ENCODE assay signal across 15 mouse cellular contexts in the genomic region with DNA sequence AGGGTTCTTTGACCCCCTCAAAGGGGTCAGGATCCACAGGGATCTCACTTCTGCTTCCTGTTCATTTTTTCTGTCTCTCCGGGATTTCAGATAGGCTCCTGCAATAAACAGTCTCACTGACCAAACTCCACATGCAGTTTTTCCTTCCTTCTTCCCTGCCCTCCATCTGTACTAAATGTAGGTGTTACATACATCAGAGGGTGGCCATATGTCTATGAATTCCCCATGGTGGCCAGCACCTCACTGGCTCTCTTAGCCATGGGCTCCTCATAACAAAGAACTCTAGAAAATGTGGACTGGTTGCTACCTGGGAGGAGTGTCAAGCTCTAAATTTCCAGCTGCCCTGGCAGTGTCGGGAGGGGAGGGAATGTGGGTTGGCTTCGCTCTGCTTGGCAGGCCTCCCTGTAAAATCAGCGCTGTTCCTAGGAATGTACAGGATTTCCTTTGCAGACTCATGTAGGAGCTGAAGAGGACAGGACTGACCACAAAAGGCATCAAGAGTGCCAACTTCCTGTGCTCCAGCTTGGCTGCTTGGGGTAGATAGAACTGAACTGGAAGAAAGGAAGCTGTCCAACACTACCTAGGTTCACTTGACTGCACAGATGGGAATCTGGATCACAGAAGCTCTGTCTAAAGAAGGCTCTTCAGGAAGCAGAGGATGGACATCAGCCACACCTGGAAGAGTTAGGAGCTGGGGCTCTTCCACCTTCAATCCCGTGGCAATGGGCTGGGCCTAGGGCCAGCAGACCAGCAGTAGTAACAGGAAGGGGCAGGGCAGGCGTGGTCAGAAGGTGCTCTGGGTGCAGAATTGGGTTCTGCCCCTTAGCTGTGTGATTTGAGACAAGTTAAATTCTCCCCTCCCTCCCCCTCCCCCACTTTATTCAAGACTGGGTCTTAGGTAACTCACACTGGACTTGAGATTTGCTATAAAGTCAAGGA. TPM values are rescaled to one million over a fixed set of nuclear protein-coding genes. Genes with fewer than 3 reads are reported as not detected.
DNase-seq lines count a peak whose midpoint lies in the region; ATAC-seq and TF ChIP-seq lines count a peak whose summit lies in the region.
"Had no signal": no experiment of that assay in that cellular context is flagged by ENCODE, and none has a peak within 500 bp of the region (broad histone marks: within the 10 kb centered on the region; RNA-seq: fewer than 3 reads in every experiment).

No protein-coding gene starts in this region.

- H3K4me1 ChIP-seq in heart, embryonic 16.5 days (ENCODE audit: control insufficient read depth, insufficient read depth, low read length): peaks cover 16% of the 10 kb centered on the region
- H3K4me1 ChIP-seq in heart, adult 2 months (ENCODE audit: control insufficient read depth, insufficient read depth, low read length): peaks cover 8% of the 10 kb centered on the region
- H3K4me1 ChIP-seq in lung, postnatal 0 days (ENCODE audit: insufficient read depth, low read depth, low read length): peaks cover 3% of the 10 kb centered on the region; the same call in 1 of the 2 replicates
- no peaks in the 10 kb centered on the region for H3K4me1 ChIP-seq in hindbrain, embryonic 14.5 days (replicated peaks; ENCODE audit: control insufficient read depth, insufficient read depth, low read length)
- H3K4me1 ChIP-seq: hindbrain, embryonic 15.5 days; limb, embryonic 12.5 days had no signal

- no peak for TF ChIP-seq EP300 in heart, adult 2 months (IDR thresholded peaks at IDR 0.05; ENCODE audit: insufficient read depth, low read depth, low read length)
- peak; percentile 76 for TF ChIP-seq EP300 in lung, postnatal 0 days (IDR thresholded peaks at IDR 0.05)

- no peaks in the 10 kb centered on the region for H3K36me3 ChIP-seq in heart, embryonic 16.5 days (ENCODE audit: control insufficient read depth, insufficient read depth)
- H3K36me3 ChIP-seq in heart, adult 2 months (ENCODE audit: control insufficient read depth, insufficient read depth, low read length): no peaks in the 10 kb centered on the region
- no peaks in the 10 kb centered on the region for H3K36me3 ChIP-seq in lung, postnatal 0 days (ENCODE audit: insufficient read depth, low read length)
- no peaks in the 10 kb centered on the region for H3K36me3 ChIP-seq in hindbrain, embryonic 14.5 days (replicated peaks; ENCODE audit: control insufficient read depth, insufficient read depth)
- H3K36me3 ChIP-seq: forebrain, embryonic 10.5 days; hindbrain, embryonic 15.5 days; limb, embryonic 12.5 days had no signal

- no peak for TF ChIP-seq CTCF in heart, adult 2 months (IDR thresholded peaks at IDR 0.05)
- no peak for TF ChIP-seq CTCF in lung, postnatal 0 days (IDR thresholded peaks at IDR 0.05)

- H3K9me3 ChIP-seq in heart, embryonic 16.5 days (replicated peaks; ENCODE audit: control insufficient read depth, low read length): no peaks in the 10 kb centered on the region
- no peaks in the 10 kb centered on the region for H3K9me3 ChIP-seq in lung, postnatal 0 days (ENCODE audit: low read length)
- H3K9me3 ChIP-seq in hindbrain, embryonic 14.5 days (ENCODE audit: control insufficient read depth, low read length): no peaks in the 10 kb centered on the region
- H3K9me3 ChIP-seq: forebrain, embryonic 10.5 days; hindbrain, embryonic 15.5 days; limb, embryonic 12.5 days had no signal

- no peak overlapping the region for H3K4me2 ChIP-seq in heart, embryonic 16.5 days (ENCODE audit: low read depth, low read length)
- H3K4me2 ChIP-seq in lung, postnatal 0 days (replicated peaks; ENCODE audit: low read depth, low read length): no peak overlapping the region
- H3K4me2 ChIP-seq in hindbrain, embryonic 14.5 days (replicated peaks): no peak overlapping the region
- H3K4me2 ChIP-seq: hindbrain, embryonic 15.5 days; limb, embryonic 12.5 days had no signal

- H3K4me3 ChIP-seq in heart, embryonic 16.5 days (ENCODE audit: low read length): no peak overlapping the region
- H3K4me3 ChIP-seq in heart, adult 2 months: no peak overlapping the region
- no peak overlapping the region for H3K4me3 ChIP-seq in lung, postnatal 0 days (ENCODE audit: low read depth, low read length)
- H3K4me3 ChIP-seq in hindbrain, embryonic 14.5 days (replicated peaks; ENCODE audit: low read length): no peak overlapping the region
- H3K4me3 ChIP-seq: forebrain, embryonic 10.5 days; hindbrain, embryonic 15.5 days; limb, embryonic 12.5 days had no signal

- no peak for TF ChIP-seq POLR2A in heart, adult 2 months (IDR thresholded peaks at IDR 0.05; ENCODE audit: insufficient read depth, low read depth, low read length)

- 48% methylated on average over 6 of the region's 6 CpGs for WGBS in heart, embryonic 16.5 days
- 30% methylated on average over 6 of the region's 6 CpGs for WGBS in heart, adult 2 months
- WGBS in lung, postnatal 0 days: 26% methylated on average over 6 of the region's 6 CpGs
- WGBS in hindbrain, embryonic 14.5 days: 81% methylated on average over 6 of the region's 6 CpGs

- peak overlapping the region; percentile 25 for H3K27ac ChIP-seq in heart, embryonic 16.5 days (ENCODE audit: low read length)
- no peak overlapping the region for H3K27ac ChIP-seq in heart, adult 2 months
- no peak overlapping the region for H3K27ac ChIP-seq in lung, postnatal 0 days (ENCODE audit: low read length)
- H3K27ac ChIP-seq in hindbrain, embryonic 14.5 days: no peak overlapping the region
- H3K27ac ChIP-seq: forebrain, embryonic 10.5 days; hindbrain, embryonic 15.5 days; limb, embryonic 12.5 days had no signal

- H3K27me3 ChIP-seq in heart, embryonic 16.5 days (ENCODE audit: control insufficient read depth, insufficient read depth, low read length): no peaks in the 10 kb centered on the region
- no peaks in the 10 kb centered on the region for H3K27me3 ChIP-seq in heart, adult 2 months (ENCODE audit: control insufficient read depth, insufficient read depth, low read length)
- no peaks in the 10 kb centered on the region for H3K27me3 ChIP-seq in lung, postnatal 0 days (replicated peaks; ENCODE audit: insufficient read depth, low read length)
- no peaks in the 10 kb centered on the region for H3K27me3 ChIP-seq in hindbrain, embryonic 14.5 days (ENCODE audit: control insufficient read depth, insufficient read depth, low read length)
- H3K27me3 ChIP-seq: hindbrain, embryonic 15.5 days; limb, embryonic 12.5 days had no signal

- ATAC-seq in heart, embryonic 16.5 days (replicated peaks; ENCODE audit: extremely low read depth, insufficient read depth, low FRiP score): peak; percentile 69
- peak; percentile 51 to 57 for ATAC-seq in hematopoietic stem cell, adult 5-6 weeks (replicated peaks in 1 of 2; ENCODE audit: insufficient read depth in 1 of 2, low FRiP score in 2 of 2, low TSS enrichment in 1 of 2, low read depth in 1 of 2, poor library complexity in 2 of 2, severe bottlenecking in 2 of 2)
- peak; percentile 84 for ATAC-seq in lung, postnatal 0 days
- no peak for ATAC-seq in hindbrain, embryonic 14.5 days (ENCODE audit: low FRiP score)

- DNase-seq in heart, adult 2 months: no peak
- DNase-seq in Muller cell, postnatal 12 days (ENCODE audit: inconsistent ontology term): peak; percentile 24
- DNase-seq in lung, postnatal 0 days (ENCODE audit: low spot score): peak; percentile 75
- DNase-seq in hindbrain, embryonic 14.5 days (ENCODE audit: low spot score): no peak
- DNase-seq in spleen, postnatal 10 days (ENCODE audit: low spot score in 2 of 2): no peak
- no peak for DNase-seq in adrenal gland, adult (ENCODE audit: inconsistent age in 2 of 2, low spot score in 1 of 2)
- DNase-seq: retina, postnatal 1 day had no signal

- no peak overlapping the region for H3K9ac ChIP-seq in heart, embryonic 16.5 days (ENCODE audit: low read length)
- H3K9ac ChIP-seq in heart, adult 2 months (ENCODE audit: low read depth, low read length): no peak overlapping the region
- no peak overlapping the region for H3K9ac ChIP-seq in lung, postnatal 0 days (replicated peaks; ENCODE audit: low read depth)
- no peak overlapping the region for H3K9ac ChIP-seq in hindbrain, embryonic 14.5 days
- H3K9ac ChIP-seq: hindbrain, embryonic 15.5 days; limb, embryonic 12.5 days had no signal

- no peaks in the 10 kb centered on the region for H3K79me2 ChIP-seq in heart, adult 2 months (replicated peaks; ENCODE audit: control insufficient read depth, insufficient read depth, low read length)

- intact Hi-C loops in heart, adult 2 months (cut with DNase I): no loop called here

RNA-seq across cellular contexts. Expression of a gene that starts 14.0 kb away (rescaled TPM):
- polyA plus RNA-seq in heart, embryonic 16.5 days (2015; fragmentation: Nextera tagmentation; extraction: Ambion mirVana): 0.72 TPM in 1 of 2 replicates, not detected in the other
- not detected for total RNA-seq in heart, adult 2 months (2021)
- 4.9 TPM in 1 of 2 replicates, not detected in the other for polyA plus RNA-seq in heart, adult 2 months (2012; rRNA removed)
- total RNA-seq in hematopoietic stem cell, adult 5-6 weeks (2017): not detected in 2 replicates
- 55.4 and 59.9 TPM in 2 replicates for polyA plus RNA-seq in lung, postnatal 0 days (2015; fragmentation: Nextera tagmentation; extraction: Ambion mirVana)
- not detected in 2 replicates for polyA plus RNA-seq in hindbrain, embryonic 14.5 days (2014; fragmentation: Nextera tagmentation; extraction: Ambion mirVana)
- total RNA-seq: gastrocnemius, postnatal 4 days had no signal
- polyA plus RNA-seq: forebrain, embryonic 10.5 days; hindbrain, embryonic 15.5 days; limb, embryonic 12.5 days; neural tube, embryonic 11.5 days; spleen, adult 2 months had no signal

RNA-seq across cellular contexts. Expression of a gene that starts 56.3 kb away (rescaled TPM):
- polyA plus RNA-seq in heart, embryonic 16.5 days (2015; fragmentation: Nextera tagmentation; extraction: Ambion mirVana): 7.8 and 8.3 TPM in 2 replicates
- 10 to 100 TPM; 11.4 to 11.8 TPM for total RNA-seq in heart, adult 2 months (2021)
- polyA plus RNA-seq in heart, adult 2 months (2012; rRNA removed): 4.0 and 6.0 TPM in 2 replicates
- total RNA-seq in hematopoietic stem cell, adult 5-6 weeks (2017): 5.9 and 12.1 TPM in 2 replicates
- polyA plus RNA-seq in lung, postnatal 0 days (2015; fragmentation: Nextera tagmentation; extraction: Ambion mirVana): 10.2 and 13.4 TPM in 2 replicates
- polyA plus RNA-seq in hindbrain, embryonic 14.5 days (2014; fragmentation: Nextera tagmentation; extraction: Ambion mirVana): 6.4 and 6.7 TPM in 2 replicates

Comparison
In these comparisons a context has a peak if more than half of its experiments do, and no peak if none do; other contexts are left out.
1. DNase-seq: peak in Muller cell, postnatal 12 days (single experiment) and lung, postnatal 0 days (single experiment); none in heart, adult 2 months (0 of 2), hindbrain, embryonic 14.5 days (single experiment), spleen, postnatal 10 days (0 of 2) and adrenal gland, adult (0 of 2).